Mouse (Mus musculus) G1E (cell line): Measurements from ENCODE around the gene Creg1.

Experiments
- CTCF ChIP-seq: IDR thresholded peaks from 2 replicates; pipeline ENCODE4 v1.5.1; 2012; ENCODE audit warnings: low read depth, low read length, inconsistent platforms, mixed read lengths
- GATA1 ChIP-seq: IDR thresholded peaks from 2 replicates; pipeline ENCODE4 v1.6.1; 2012; ENCODE audit warnings: borderline replicate concordance, low read length, inconsistent platforms, mixed read lengths
- GATA2 ChIP-seq: IDR thresholded peaks from 2 replicates; pipeline ENCODE4 v1.6.1; 2012; ENCODE audit warnings: low read depth, low read length, inconsistent platforms, borderline replicate concordance
- POLR2AphosphoS5 ChIP-seq: IDR thresholded peaks from 2 replicates; pipeline ENCODE4 v1.6.1; 2012; ENCODE audit warnings: low read depth, low read length, inconsistent platforms; ENCODE audit not compliant: insufficient replicate concordance

GRCm38 (mm10) chr1:165763635-165764372 is at the start of gene Creg1:
- TF ChIP-seq CTCF (no peak), GATA1 (no peak), POLR2AphosphoS5 (0 out of 2 replicates have a peak, but pooled peaks have one; percentile 67), GATA2 (no peak)
